Comparison of ENCODE assay signal across 10 mouse cellular contexts in genomic region chr11:45736561-45736960, GRCm38 (mm10).
A peak's percentile ranks its signal among the peaks of the same experiment; 100 is the strongest.
DNase-seq lines count a peak whose midpoint lies in the region; ATAC-seq and TF ChIP-seq lines count a peak whose summit lies in the region.
"Had no signal": no experiment of that assay in that cellular context is flagged by ENCODE, and none has a peak within 500 bp of the region (broad histone marks: within the 10 kb centered on the region; RNA-seq: fewer than 3 reads in every experiment).

No protein-coding gene starts in this region.

- intact Hi-C loops in left cerebral cortex, postnatal 4 days (cut with DNase I), result no loop called here

- H3K4me2 ChIP-seq in forebrain, embryonic 14.5 days (ENCODE audit: low read length), result no peak overlapping the region
- no peak overlapping the region for H3K4me2 ChIP-seq in forebrain, embryonic 15.5 days (replicated peaks)
- no peak overlapping the region for H3K4me2 ChIP-seq in limb, embryonic 11.5 days (ENCODE audit: low read depth, severe bottlenecking)
- H3K4me2 ChIP-seq: embryonic facial prominence, embryonic 12.5 days; neural tube, embryonic 12.5 days had no signal

- H3K36me3 ChIP-seq in forebrain, embryonic 14.5 days (ENCODE audit: control insufficient read depth, insufficient read depth, low read length), result no peaks in the 10 kb centered on the region
- no peaks in the 10 kb centered on the region for H3K36me3 ChIP-seq in forebrain, embryonic 15.5 days
- no peaks in the 10 kb centered on the region for H3K36me3 ChIP-seq in limb, embryonic 11.5 days (ENCODE audit: control insufficient read depth, insufficient read depth, low read length)
- H3K36me3 ChIP-seq: embryonic facial prominence, embryonic 12.5 days; neural tube, embryonic 12.5 days had no signal

- 61% methylated on average over 3 of the region's 3 CpGs for WGBS in forebrain, embryonic 14.5 days
- WGBS in forebrain, embryonic 15.5 days, result 51% methylated on average over 3 of the region's 3 CpGs
- 32% methylated on average over 3 of the region's 3 CpGs for WGBS in limb, embryonic 11.5 days

- H3K27ac ChIP-seq in forebrain, embryonic 14.5 days (ENCODE audit: low read depth, low read length), result no peak overlapping the region
- H3K27ac ChIP-seq in forebrain, embryonic 15.5 days (replicated peaks), result no peak overlapping the region
- no peak overlapping the region for H3K27ac ChIP-seq in limb, embryonic 11.5 days (replicated peaks; ENCODE audit: low read depth, low read length)
- H3K27ac ChIP-seq: embryonic facial prominence, embryonic 12.5 days; neural tube, embryonic 12.5 days had no signal

- TF ChIP-seq POLR2A in brain, embryonic 14.5 days (IDR thresholded peaks at IDR 0.05; ENCODE audit: borderline replicate concordance, extremely low read depth, insufficient read depth, insufficient read length, poor library complexity, severe bottlenecking), result no peak

- no peak for ATAC-seq in forebrain, embryonic 14.5 days
- ATAC-seq in forebrain, embryonic 15.5 days (replicated peaks), result no peak
- ATAC-seq in limb, embryonic 11.5 days (ENCODE audit: insufficient number of reproducible peaks, low FRiP score, low TSS enrichment, low read depth), result no peak

- no peaks in the 10 kb centered on the region for H3K4me1 ChIP-seq in forebrain, embryonic 14.5 days (ENCODE audit: control insufficient read depth, insufficient read depth, low read length)
- H3K4me1 ChIP-seq in forebrain, embryonic 15.5 days, result no peaks in the 10 kb centered on the region
- peaks cover 9% of the 10 kb centered on the region; the same call in 1 of the 2 replicates for H3K4me1 ChIP-seq in limb, embryonic 11.5 days (ENCODE audit: control insufficient read depth, insufficient read depth, low read length)
- H3K4me1 ChIP-seq: neural tube, embryonic 12.5 days had no signal

- TF ChIP-seq CTCF in brain, embryonic 14.5 days (IDR thresholded peaks at IDR 0.05; ENCODE audit: borderline replicate concordance, extremely low read depth, insufficient read depth, insufficient read length), result peak; percentile 45; the same call in 1 of the 2 replicates

- no peaks in the 10 kb centered on the region for H3K9me3 ChIP-seq in forebrain, embryonic 14.5 days (replicated peaks; ENCODE audit: control insufficient read depth, low read length)
- no peaks in the 10 kb centered on the region for H3K9me3 ChIP-seq in forebrain, embryonic 15.5 days
- no peaks in the 10 kb centered on the region for H3K9me3 ChIP-seq in limb, embryonic 11.5 days (ENCODE audit: control insufficient read depth, low read length)
- H3K9me3 ChIP-seq: embryonic facial prominence, embryonic 12.5 days; neural tube, embryonic 12.5 days had no signal

- DNase-seq in forebrain, embryonic 14.5 days (ENCODE audit: low spot score), result peak; percentile 30
- DNase-seq in left cerebral cortex, postnatal 4 days, result peak; percentile 28
- DNase-seq in left cerebral cortex, adult 8-10 months (ENCODE audit: low spot score in 2 of 2), result no peak
- DNase-seq in brain, embryonic 14.5 days (ENCODE audit: low read depth), result peak; percentile 51
- peak; percentile 48 for DNase-seq in limb, embryonic 11.5 days (ENCODE audit: low spot score)
- no peak for DNase-seq in layer of hippocampus, adult 8-10 months (ENCODE audit: low spot score in 2 of 2)
- no peak for DNase-seq in right cerebral cortex, postnatal 25 days

- no peak overlapping the region for H3K4me3 ChIP-seq in forebrain, embryonic 14.5 days (ENCODE audit: low read depth, low read length)
- no peak overlapping the region for H3K4me3 ChIP-seq in forebrain, embryonic 15.5 days
- no peak overlapping the region for H3K4me3 ChIP-seq in limb, embryonic 11.5 days (ENCODE audit: low read depth, low read length)
- H3K4me3 ChIP-seq: embryonic facial prominence, embryonic 12.5 days; neural tube, embryonic 12.5 days had no signal

- H3K27me3 ChIP-seq in forebrain, embryonic 14.5 days (replicated peaks; ENCODE audit: control insufficient read depth, insufficient read depth, low read length), result no peaks in the 10 kb centered on the region
- no peaks in the 10 kb centered on the region for H3K27me3 ChIP-seq in forebrain, embryonic 15.5 days
- H3K27me3 ChIP-seq in limb, embryonic 11.5 days (ENCODE audit: control insufficient read depth, insufficient read depth, low read length), result no peaks in the 10 kb centered on the region
- H3K27me3 ChIP-seq: embryonic facial prominence, embryonic 12.5 days; neural tube, embryonic 12.5 days had no signal

- no peak overlapping the region for H3K9ac ChIP-seq in forebrain, embryonic 14.5 days (ENCODE audit: low read length)
- H3K9ac ChIP-seq in forebrain, embryonic 15.5 days (replicated peaks), result no peak overlapping the region
- H3K9ac ChIP-seq in limb, embryonic 11.5 days (ENCODE audit: low read length), result no peak overlapping the region
- H3K9ac ChIP-seq: embryonic facial prominence, embryonic 12.5 days; neural tube, embryonic 12.5 days had no signal

Comparison
In these comparisons a context has a peak if more than half of its experiments do, and no peak if none do; other contexts are left out.
1. DNase-seq: peak in forebrain, embryonic 14.5 days (single experiment), left cerebral cortex, postnatal 4 days (single experiment), brain, embryonic 14.5 days (single experiment) and limb, embryonic 11.5 days (single experiment); none in left cerebral cortex, adult 8-10 months (0 of 2), layer of hippocampus, adult 8-10 months (0 of 2) and right cerebral cortex, postnatal 25 days (single experiment).